Mouse (Mus musculus) left cerebral cortex, adult 2 months (tissue): ENCODE results near the gene AI413582. TPM values are rescaled to one million over a fixed set of nuclear protein-coding genes. Genes with fewer than 3 reads are reported as not detected.
A peak's percentile ranks its signal among the peaks of the same experiment; 100 is the strongest.

Experiments used
- DNase-seq, 2 experiments: peaks; one replicate each; pipeline ENCODE4 v3.0.0; 2021 to 2022; ENCODE audit warnings: low spot score in 2 of 2, mixed read lengths in 1 of 2; ENCODE audit errors: extremely low spot score in 1 of 2
- H3K27ac ChIP-seq: fragments of 200-600 bp; 2 replicates; pipeline ENCODE4 v1.8.1; 2022
- H3K4me3 ChIP-seq: fragments of 200-600 bp; 2 replicates; pipeline ENCODE4 v1.8.1; 2022
- CTCF ChIP-seq: fragments of 200-600 bp; IDR thresholded peaks from 2 replicates; pipeline ENCODE4 v1.8.1; 2022; ENCODE audit warnings: antibody characterized with exemption, mild to moderate bottlenecking, moderate library complexity
- intact Hi-C: fragments of 180-260 bp; cut with DNase I; formaldehyde crosslinking; loops from one replicate; pipeline ENCODE4 v1.15.1; 2025
- long read RNA-seq, 2 experiments: library from polyadenylated mRNA; stranded (forward); transcript quantifications; one replicate each; pipeline ENCODE4 v2.0.0; 2021; ENCODE audit warnings: borderline mapping rate in 2 of 2
- total RNA-seq, 2 experiments: library from RNA; stranded (reverse); gene quantifications; 2 replicates each; pipeline ENCODE4 v1.2.3; 2021

AI413582 gene
- 10 to 100 TPM; 86.7 to 93.8 TPM for total RNA-seq
- long read RNA-seq, experiment 1, transcript AI413582-204 (5 exons, 862 nt): major isoform, 20 of 31 reads
- long read RNA-seq, experiment 1, partial matches to known transcripts: 4 of 31 reads
- long read RNA-seq, experiment 1, other reads (novel, unspliced or antisense): 5 of 31 reads
- long read RNA-seq, experiment 2, transcript AI413582-204 (5 exons, 862 nt): major isoform, 18 of 27 reads
- long read RNA-seq, experiment 2, partial matches to known transcripts: 3 of 27 reads
- long read RNA-seq, experiment 2, other reads (novel, unspliced or antisense): 5 of 27 reads

DNA sequence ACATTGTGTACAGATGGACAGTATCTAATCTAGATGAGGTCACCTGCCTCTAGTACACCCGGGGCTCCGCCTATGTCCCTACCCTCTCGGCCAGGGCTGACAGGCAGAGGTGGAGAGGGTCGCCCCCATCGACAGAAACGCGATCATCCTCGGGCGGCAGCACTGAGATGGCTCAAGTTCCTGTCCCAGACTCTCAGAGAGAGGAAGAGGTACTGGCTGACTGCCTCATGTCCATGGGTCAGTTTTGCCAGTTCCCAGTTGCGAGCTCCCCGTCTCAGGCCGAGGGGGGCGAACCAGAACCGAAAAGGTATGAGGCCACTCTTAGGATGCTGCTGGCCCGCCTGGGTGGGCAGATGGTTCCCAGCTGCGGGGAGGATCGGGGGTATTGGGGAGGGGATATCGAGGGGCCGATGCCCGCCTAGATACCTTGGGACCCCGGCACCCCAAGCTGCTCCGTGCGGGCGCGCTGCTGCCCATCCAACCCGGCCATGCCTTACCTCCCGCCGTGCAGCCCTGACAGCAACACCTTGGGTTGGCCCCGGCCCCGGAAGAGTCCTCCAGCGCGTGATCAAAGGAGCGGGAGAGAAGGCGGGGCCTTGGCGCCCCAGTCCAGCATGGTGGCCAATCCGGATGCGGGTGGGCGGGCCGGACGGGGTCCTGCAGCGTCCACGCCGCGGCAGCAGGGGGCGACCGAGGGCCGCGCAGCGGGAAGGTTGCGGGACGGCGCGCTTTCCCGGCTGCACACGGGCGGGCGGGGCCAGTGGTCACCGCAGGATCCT, at the start of gene AI413582:
AI413582 (minus strand) TSS at position 594 of the 779 bp plus-strand sequence.
- intact Hi-C loops: loop anchor here (1.0 to 2.0 kb wide), 3 partner anchors 31 to 64 kb away; partner anchors contain the start of gene Nudt3
- Histone ChIP-seq H3K4me3 (peak within 1 kb of the TSS; percentile 76), H3K27ac (peak within 1 kb of the TSS; percentile 93)
- no peak; the same call in none of the 2 replicates for TF ChIP-seq CTCF
- peak; percentile 97 to 99 for DNase-seq

DNA sequence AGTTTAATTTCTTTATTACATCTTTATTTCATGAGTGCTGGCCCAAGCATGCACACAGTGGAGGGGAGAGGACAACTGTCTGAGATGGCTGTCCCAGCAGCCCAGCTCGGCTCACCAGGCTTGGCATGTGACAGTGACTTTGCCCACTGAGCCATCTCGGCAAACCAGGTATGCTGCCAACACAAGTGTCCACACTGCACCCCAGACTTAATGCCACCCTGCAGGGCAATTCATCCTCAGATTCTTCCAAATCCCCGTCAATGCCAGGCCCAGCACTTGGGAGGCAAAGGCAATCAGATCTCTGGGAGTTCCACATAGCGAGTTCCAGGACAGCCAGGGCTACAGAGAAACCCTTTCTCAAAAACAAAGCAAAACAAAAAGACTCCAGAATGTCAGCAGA, 47.5 kb upstream of the AI413582 start:
- DNase-seq: no peak
- no peak for TF ChIP-seq CTCF
- intact Hi-C loops: no loop called here
- Histone ChIP-seq H3K4me3 (no peak overlapping the region), H3K27ac (peak overlapping the region; percentile 76)

DNA sequence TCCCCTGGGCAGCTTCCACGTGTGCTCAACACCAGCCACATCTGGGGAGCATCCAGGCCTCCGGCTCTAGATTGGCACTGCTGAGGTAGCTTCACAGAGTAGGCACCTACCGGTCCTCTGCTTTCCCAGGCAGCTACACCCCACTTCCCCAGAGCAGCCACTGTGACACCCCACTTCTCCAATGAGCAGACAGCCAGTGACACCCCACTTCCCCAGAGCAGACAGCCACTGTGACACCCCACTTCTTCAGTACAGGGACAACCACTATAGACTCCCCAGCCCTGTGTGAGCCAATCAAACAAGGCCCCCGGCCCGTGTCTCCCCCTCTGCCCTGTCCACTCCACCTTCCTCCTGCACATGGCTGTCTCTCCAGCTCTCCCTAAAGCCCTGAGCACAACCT, 46.4 kb upstream of the AI413582 start:
- intact Hi-C loops: no loop called here
- Histone ChIP-seq H3K27ac (peak overlapping the region; percentile 76), H3K4me3 (no peak overlapping the region)
- no peak for TF ChIP-seq CTCF
- no peak for DNase-seq

DNA sequence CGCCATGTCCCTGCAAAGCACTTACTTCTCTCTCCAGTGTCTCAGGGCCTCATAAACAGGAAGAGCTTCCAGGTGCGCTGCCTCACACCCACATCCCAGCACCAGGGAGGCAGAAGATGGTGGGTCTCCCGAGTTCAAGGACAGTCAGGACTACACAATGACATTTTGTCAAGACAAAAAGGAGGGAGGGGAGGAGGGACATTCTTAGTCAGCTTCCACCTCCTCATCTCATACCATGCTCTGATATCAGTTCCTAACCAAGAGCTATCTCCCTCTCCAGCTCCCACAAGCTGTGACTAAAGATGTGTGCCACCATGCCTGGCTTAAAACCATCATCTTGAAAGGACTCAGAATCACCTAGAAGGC, 45.9 kb upstream of the AI413582 start:
- intact Hi-C loops: no loop called here
- no peak for DNase-seq
- TF ChIP-seq CTCF: no peak
- H3K4me3 ChIP-seq: no peak overlapping the region
- H3K27ac ChIP-seq: peak overlapping the region; percentile 76

DNA sequence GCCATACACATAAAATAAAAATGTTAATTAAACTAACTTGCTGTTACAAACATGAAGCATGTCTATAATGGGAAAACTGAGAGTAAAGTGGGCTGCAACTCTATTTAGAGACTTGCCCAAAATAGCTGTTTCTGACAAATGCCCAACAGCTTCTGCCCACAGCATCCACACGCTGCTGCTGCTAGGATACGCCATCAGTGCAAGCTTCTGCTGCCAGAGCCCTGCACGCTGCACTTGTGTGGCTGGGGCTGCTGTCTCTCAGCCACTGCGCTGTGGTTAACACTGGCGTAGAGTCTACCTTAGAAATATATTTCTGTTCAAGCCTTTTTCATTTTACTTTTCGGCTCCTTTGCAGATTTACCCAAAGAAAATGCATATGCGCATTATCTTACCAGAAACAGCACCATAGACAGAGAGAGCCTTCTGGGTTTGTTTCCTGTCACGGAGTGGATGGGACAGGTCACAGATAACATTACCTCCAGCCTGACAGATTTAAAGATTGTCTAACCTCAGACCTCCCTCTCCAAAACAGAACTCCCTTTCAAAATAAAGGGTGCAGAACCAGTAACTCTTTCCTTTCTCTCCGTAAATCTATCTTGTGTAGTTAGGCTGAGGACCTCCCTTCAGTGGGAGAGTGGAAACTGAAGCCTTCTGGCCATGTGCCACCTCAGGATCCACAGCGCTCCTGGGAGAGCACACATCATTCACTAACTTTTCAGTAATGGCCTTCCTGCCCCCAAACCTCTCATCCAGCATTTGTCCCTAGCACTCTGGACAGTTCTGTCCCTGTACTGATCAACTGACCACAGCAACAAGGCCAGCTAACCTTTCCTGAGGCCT, 45.3 kb upstream of the AI413582 start:
- peak overlapping the region; percentile 4; the same call in 1 of the 2 replicates for H3K4me3 ChIP-seq
- intact Hi-C loops: no loop called here
- H3K27ac ChIP-seq: peak overlapping the region; percentile 76
- DNase-seq: peak; percentile 65 to 66
- no peak for TF ChIP-seq CTCF

DNA sequence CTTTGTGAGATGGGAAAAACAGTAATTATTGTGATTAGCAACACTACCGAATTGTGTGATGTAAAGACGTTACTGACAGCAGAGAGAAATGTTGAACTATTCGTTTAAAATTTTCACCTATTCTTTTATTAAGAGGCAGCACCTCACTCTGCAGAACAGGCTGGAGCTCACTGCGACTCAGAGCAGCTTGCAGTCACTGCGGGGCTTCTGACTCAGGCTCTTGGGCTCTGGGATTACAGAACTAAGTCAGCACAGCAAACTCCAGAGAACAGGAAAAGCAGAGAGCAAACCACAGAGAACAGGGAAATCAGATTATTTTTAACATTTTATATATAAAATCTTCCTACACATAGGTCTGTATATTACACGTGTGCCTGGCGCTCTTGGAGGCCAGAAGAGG, 44.0 kb upstream of the AI413582 start:
- intact Hi-C loops: no loop called here
- Histone ChIP-seq H3K4me3 (no peak overlapping the region), H3K27ac (peak overlapping the region; percentile 76)
- TF ChIP-seq CTCF: no peak
- no peak for DNase-seq

DNA sequence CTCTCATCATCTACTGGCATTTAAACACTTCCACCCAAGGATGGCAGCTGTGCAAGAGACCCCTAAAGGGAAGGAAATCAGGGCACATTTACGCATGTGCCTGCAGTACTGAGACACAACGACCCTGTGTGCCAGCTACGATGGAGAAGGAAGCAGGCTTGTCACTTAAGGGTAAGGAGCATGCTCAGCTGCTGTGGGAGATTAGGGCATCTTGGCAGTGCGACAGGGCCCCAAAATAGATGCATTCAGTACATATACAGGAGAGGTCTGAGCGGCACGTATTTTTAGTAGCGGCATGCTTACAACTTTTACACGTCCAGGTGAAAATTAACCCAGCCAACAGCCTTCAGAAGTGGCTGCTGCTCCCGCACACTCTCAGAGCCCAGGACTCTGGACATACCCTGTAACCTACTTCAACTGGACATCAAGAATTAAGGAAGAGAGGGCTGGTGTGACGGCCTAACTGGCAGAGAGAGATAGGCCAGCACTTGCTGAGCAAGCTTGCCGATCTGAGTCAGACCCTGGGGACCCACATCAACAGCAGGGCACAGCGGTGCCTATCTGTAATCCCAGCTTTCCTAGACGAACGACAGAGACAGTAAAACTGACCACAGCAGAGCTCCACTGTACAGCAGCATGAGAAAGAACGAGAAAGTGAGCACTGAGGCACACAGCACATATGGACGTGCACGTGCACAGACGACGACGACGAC, 38.1 kb upstream of the AI413582 start:
- TF ChIP-seq CTCF: no peak
- intact Hi-C loops: no loop called here
- H3K4me3 ChIP-seq: 0 out of 2 replicates have a peak overlapping the region, but pooled peaks have one; percentile 5
- DNase-seq: no peak
- H3K27ac ChIP-seq: peak overlapping the region; percentile 29

DNA sequence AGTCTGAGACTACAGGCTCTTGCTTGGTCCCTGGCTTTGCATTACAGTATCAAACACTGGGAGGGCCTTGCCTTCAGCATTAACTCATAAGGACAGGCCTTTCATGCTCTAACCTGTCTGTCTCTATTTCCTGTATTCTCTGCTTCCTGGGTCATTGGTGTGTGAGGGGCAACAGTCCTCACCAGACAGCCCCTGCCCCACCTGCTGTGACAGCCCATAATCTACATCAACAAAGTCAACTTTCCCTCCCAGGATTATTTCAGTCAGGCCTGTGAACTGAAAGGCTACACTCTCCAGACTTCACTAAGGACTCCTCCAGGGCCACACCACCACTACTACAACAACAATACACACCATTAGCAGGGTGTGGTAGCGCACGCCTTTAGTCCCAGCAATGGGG, 37.5 kb upstream of the AI413582 start:
- H3K27ac ChIP-seq: peak overlapping the region; percentile 29
- no peak overlapping the region for H3K4me3 ChIP-seq
- no peak for DNase-seq
- intact Hi-C loops: no loop called here
- TF ChIP-seq CTCF: no peak

DNA sequence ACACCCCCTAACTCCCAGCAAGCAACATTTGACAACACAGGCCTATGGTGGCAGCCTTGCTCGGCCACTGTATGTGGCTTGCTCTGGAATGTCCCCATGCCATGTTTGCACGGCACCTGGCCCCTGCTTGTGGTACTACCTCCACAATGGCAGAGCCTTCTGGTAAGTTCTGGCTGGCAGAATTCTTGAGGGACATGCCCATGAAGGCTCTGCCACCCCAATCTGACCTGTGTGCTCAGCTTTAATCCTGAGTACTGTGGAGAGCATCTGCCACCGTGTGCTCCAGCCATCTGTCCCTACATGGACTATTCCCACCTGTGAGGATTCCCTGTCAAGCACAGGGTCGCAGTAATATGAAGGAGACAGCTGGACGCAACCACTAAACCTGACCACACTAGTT, 35.3 kb upstream of the AI413582 start:
- TF ChIP-seq CTCF: no peak
- intact Hi-C loops: no loop called here
- no peak overlapping the region for H3K27ac ChIP-seq
- DNase-seq: no peak
- no peak overlapping the region for H3K4me3 ChIP-seq

DNA sequence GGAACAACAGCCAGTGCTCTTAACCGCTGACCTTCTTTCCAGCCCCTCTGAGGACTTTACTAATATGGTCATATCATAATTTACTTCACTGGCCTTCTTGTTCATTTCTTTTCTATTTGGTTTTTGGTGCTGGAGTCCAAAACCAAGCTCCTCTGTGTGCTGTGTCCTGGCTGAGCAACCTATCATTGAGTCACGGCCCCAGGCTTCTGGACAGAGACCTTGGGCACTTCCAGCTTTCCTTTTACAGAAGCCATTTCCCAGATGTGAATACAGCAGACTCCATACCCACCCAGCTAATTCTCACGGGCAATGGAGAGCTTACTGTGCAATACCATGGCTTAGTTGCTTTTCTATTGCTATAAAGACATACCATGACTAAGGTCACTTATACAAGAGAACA, 34.7 kb upstream of the AI413582 start:
- DNase-seq: no peak
- intact Hi-C loops: no loop called here
- no peak for TF ChIP-seq CTCF
- Histone ChIP-seq H3K27ac (no peak overlapping the region), H3K4me3 (no peak overlapping the region)
